In the genomic region with DNA sequence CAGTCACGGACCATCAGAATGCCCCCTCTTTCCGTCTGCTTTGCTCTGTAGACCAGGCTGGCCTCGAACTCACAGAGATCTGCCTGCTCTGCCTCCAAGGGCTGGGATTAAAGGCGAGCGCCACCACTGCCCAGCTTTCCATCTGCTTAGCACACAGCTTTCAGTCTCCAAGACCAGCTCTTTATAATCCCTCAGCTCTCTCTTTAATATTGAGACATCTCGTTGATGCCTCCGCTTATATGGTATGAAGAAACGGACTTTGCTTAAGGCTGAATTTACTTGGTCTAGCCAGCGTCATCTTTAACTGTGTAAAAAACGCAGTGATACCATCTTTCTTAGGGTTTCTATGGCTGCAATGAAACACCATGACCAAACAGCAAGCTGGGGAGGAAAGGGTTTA, we compare ENCODE assay signal across 34 mouse cellular contexts.
"Had no signal": no experiment of that assay in that cellular context is flagged by ENCODE, and none has a peak within 500 bp of the region (broad histone marks: within the 10 kb centered on the region; RNA-seq: fewer than 3 reads in every experiment).

No protein-coding gene starts in this region.

- DNase-seq: heart, postnatal 10 days; heart, postnatal 14 days; heart, postnatal 36 days; kidney, adult 11 months; kidney, adult 18-20 months; kidney, adult 2 months; kidney, adult 8-10 months; kidney, adult 9 months; kidney, postnatal 10 days; kidney, postnatal 14 days; kidney, postnatal 25 days; kidney, postnatal 36 days; kidney, postnatal 4 days; layer of hippocampus, adult 9-11 months; layer of hippocampus, postnatal 36 days had no signal

- H3K4me3 ChIP-seq: heart, embryonic 10.5 days; heart, embryonic 12.5 days; heart, embryonic 13.5 days; heart, embryonic 15.5 days; hindbrain, embryonic 10.5 days; hindbrain, embryonic 12.5 days; hindbrain, embryonic 13.5 days; hindbrain, embryonic 15.5 days; intestine, embryonic 15.5 days; kidney, embryonic 15.5 days; layer of hippocampus, adult 2 months had no signal

- H3K27ac ChIP-seq: heart, embryonic 10.5 days; heart, embryonic 13.5 days; heart, embryonic 15.5 days; hindbrain, embryonic 10.5 days; hindbrain, embryonic 12.5 days; hindbrain, embryonic 13.5 days; hindbrain, embryonic 14.5 days; hindbrain, embryonic 15.5 days; hindbrain, postnatal 0 days; intestine, embryonic 15.5 days; kidney, embryonic 15.5 days; kidney, postnatal 0 days; layer of hippocampus, adult 2 months had no signal

- H3K4me2 ChIP-seq: heart, embryonic 11.5 days; heart, embryonic 12.5 days; heart, embryonic 13.5 days; heart, embryonic 15.5 days; hindbrain, embryonic 12.5 days; hindbrain, embryonic 13.5 days; hindbrain, embryonic 14.5 days; hindbrain, embryonic 15.5 days; intestine, embryonic 15.5 days; kidney, embryonic 15.5 days had no signal

- H3K9me3 ChIP-seq: heart, embryonic 10.5 days; heart, embryonic 12.5 days; heart, embryonic 13.5 days; heart, embryonic 15.5 days; hindbrain, embryonic 10.5 days; hindbrain, embryonic 12.5 days; hindbrain, embryonic 13.5 days; hindbrain, embryonic 15.5 days; intestine, embryonic 15.5 days; kidney, embryonic 15.5 days had no signal

- H3K4me1 ChIP-seq: heart, embryonic 12.5 days; heart, embryonic 15.5 days; hindbrain, embryonic 12.5 days; hindbrain, embryonic 13.5 days; hindbrain, embryonic 15.5 days; intestine, embryonic 15.5 days; kidney, embryonic 15.5 days had no signal

- ATAC-seq: hindbrain, embryonic 16.5 days; hindbrain, postnatal 0 days; inflammation-experienced regulatory T-cells, adult 6 months; intestine, embryonic 15.5 days; intestine, embryonic 16.5 days; intestine, postnatal 0 days had no signal

- H3K36me3 ChIP-seq: heart, embryonic 10.5 days; heart, embryonic 12.5 days; heart, embryonic 13.5 days; heart, embryonic 15.5 days; hindbrain, embryonic 10.5 days; hindbrain, embryonic 12.5 days; hindbrain, embryonic 13.5 days; hindbrain, embryonic 15.5 days; intestine, embryonic 15.5 days; kidney, embryonic 15.5 days had no signal

- H3K9ac ChIP-seq: heart, embryonic 12.5 days; heart, embryonic 13.5 days; heart, embryonic 15.5 days; hindbrain, embryonic 12.5 days; hindbrain, embryonic 13.5 days; hindbrain, embryonic 14.5 days; hindbrain, embryonic 15.5 days; intestine, embryonic 15.5 days; kidney, embryonic 15.5 days had no signal

- H3K27me3 ChIP-seq: heart, embryonic 12.5 days; heart, embryonic 13.5 days; heart, embryonic 15.5 days; hindbrain, embryonic 12.5 days; hindbrain, embryonic 13.5 days; hindbrain, embryonic 15.5 days; intestine, embryonic 15.5 days; kidney, embryonic 15.5 days had no signal
